Mouse (Mus musculus): ENCODE data around the gene Ankrd2.

GRCm38 (mm10) chr19:42061443-42061842 is 25.6 kb downstream of the Ankrd2 start:
- TF ChIP-seq CTCF (IDR thresholded peaks at IDR 0.05; ENCODE audit: control insufficient read depth, insufficient read depth, insufficient replicate concordance, low read depth, low read length) (no peak), POLR2A (IDR thresholded peaks at IDR 0.05; ENCODE audit: control insufficient read depth, low read depth, low read length) (no peak)
